Mouse (Mus musculus) embryonic facial prominence, embryonic 10.5 days (tissue): ENCODE data around the gene Cldn5. TPM values are rescaled to one million over a fixed set of nuclear protein-coding genes. Genes with fewer than 3 reads are reported as not detected.

Experiments used
- DNase-seq: peaks from one replicate; pipeline ENCODE4 v3.0.0-alpha.2; 2017; ENCODE audit warnings: low spot score
- H3K27ac ChIP-seq: fragments of 300-500 bp; sonication (generic); replicated peaks from 2 replicates; pipeline ENCODE4 v1.5.1; 2016; ENCODE audit warnings: mild to moderate bottlenecking
- H3K27me3 ChIP-seq: fragments of 300-500 bp; sonication (generic); replicated peaks from 2 replicates; pipeline ENCODE4 v1.6.1; 2016; ENCODE audit warnings: low read depth, mild to moderate bottlenecking; ENCODE audit not compliant: poor library complexity, severe bottlenecking
- H3K36me3 ChIP-seq: fragments of 300-500 bp; sonication (generic); replicated peaks from 2 replicates; pipeline ENCODE4 v1.6.1; 2016; ENCODE audit warnings: mild to moderate bottlenecking, moderate library complexity
- H3K4me1 ChIP-seq: fragments of 300-500 bp; sonication (generic); 2 replicates; pipeline ENCODE4 v1.6.1; 2016
- H3K4me3 ChIP-seq: fragments of 300-500 bp; sonication (generic); 2 replicates; pipeline ENCODE4 v1.5.1; 2016; ENCODE audit warnings: mild to moderate bottlenecking, moderate library complexity
- H3K9me3 ChIP-seq: fragments of 300-500 bp; sonication (generic); 2 replicates; pipeline ENCODE4 v1.6.1; 2016; ENCODE audit warnings: mild to moderate bottlenecking
- WGBS: fragments of 180-500 bp; shearing (Covaris S2); methylation state at CpG from one replicate; pipeline ENCODE4 v1.1.7; 2016; 5-methylcytosine and 5-hydroxymethylcytosine counted together
- polyA plus RNA-seq: library from polyadenylated mRNA; unstranded; fragments of >200 nt; fragmentation: Nextera tagmentation; extraction: Ambion mirVana; gene quantifications from 2 replicates; pipeline ENCODE4 v1.2.1, GENCODE M21; 2016

Cldn5 gene
- polyA plus RNA-seq: 20.0 and 22.0 TPM in 2 replicates

DNA sequence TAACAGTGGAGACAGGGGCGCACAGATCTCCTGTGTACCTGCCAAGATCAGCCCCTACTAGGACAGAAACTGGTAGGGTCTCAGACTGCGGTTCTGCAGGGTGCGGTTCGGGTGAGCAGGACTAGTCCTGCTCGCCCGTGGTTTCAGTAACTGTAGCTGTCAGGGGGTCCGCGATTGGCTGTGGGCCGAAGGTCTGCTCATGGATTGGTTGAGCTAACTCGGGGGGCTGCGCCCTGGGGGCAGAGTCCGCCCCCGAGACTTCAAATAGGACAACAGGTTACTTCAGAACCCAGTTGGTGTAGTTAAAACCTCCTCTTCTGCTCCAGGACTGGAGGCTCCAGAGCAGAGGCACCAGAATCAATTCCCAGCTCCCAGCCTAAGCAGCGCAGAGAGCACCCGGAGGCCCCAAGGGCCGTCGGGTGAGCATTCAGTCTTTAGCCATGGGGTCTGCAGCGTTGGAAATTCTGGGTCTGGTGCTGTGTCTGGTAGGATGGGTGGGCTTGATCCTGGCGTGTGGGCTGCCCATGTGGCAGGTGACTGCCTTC is at the start of gene Cldn5:
Cldn5 (plus strand) TSS at position 292 of the 545 bp plus-strand sequence.
- peak within 1 kb of the TSS; percentile 26 for H3K27ac ChIP-seq
- H3K36me3 ChIP-seq: peaks cover 20% of the 10 kb centered on the region
- 5% methylated on average over 19 of the region's 19 CpGs for WGBS
- H3K27me3 ChIP-seq: peaks cover 65% of the 10 kb centered on the region
- H3K4me3 ChIP-seq: peak within 1 kb of the TSS; percentile 57
- DNase-seq: peak; percentile 59
- H3K9me3 ChIP-seq: no peaks in the 10 kb centered on the region
- peaks cover 33% of the 10 kb centered on the region for H3K4me1 ChIP-seq

- DNase-seq: no peak
- WGBS: 75% methylated on average over 10 of the region's 10 CpGs
Observed at GRCm38 (mm10) chr16:18727536-18728499, 48.8 kb upstream of the Cldn5 start.

DNA sequence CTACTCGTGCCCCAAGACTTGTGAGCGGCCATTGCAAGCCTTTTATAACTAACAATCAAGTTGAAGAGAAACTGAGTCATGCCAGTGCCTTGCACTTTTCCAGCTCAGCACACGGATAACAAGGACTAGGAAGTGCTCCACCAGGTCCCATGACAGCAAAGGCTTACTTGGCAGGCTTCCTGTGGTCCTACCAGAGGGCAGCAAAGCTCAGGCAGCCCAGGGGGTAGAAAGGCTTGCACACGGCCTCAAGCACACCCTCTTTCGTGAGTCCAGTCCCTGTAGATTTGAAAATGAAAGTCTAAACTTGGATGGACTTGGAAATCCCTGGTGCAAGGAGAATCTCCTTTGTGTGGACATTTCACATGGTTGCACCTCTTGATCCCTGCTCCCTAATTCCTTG is 47.5 kb upstream of the Cldn5 start:
- no peak overlapping the region for H3K4me3 ChIP-seq
- no peaks in the 10 kb centered on the region for H3K36me3 ChIP-seq
- no peaks in the 10 kb centered on the region; the same call in none of the 2 replicates for H3K4me1 ChIP-seq
- 0 out of 2 replicates have a peak, but pooled peaks cover 3% of the 10 kb centered on the region for H3K27me3 ChIP-seq
- 77% methylated on average over 5 of the region's 5 CpGs for WGBS
- no peaks in the 10 kb centered on the region for H3K9me3 ChIP-seq
- DNase-seq: no peak
- H3K27ac ChIP-seq: no peak overlapping the region

More at GRCm38 (mm10) chr16:18727536-18728499, 48.8 kb upstream of the Cldn5 start:
- Histone ChIP-seq H3K9me3 (no peaks in the 10 kb centered on the region), H3K27me3 (0 out of 2 replicates have a peak, but pooled peaks cover 6% of the 10 kb centered on the region), H3K4me1 (no peaks in the 10 kb centered on the region), H3K36me3 (no peaks in the 10 kb centered on the region), H3K4me3 (no peak overlapping the region), H3K27ac (no peak overlapping the region)

DNA sequence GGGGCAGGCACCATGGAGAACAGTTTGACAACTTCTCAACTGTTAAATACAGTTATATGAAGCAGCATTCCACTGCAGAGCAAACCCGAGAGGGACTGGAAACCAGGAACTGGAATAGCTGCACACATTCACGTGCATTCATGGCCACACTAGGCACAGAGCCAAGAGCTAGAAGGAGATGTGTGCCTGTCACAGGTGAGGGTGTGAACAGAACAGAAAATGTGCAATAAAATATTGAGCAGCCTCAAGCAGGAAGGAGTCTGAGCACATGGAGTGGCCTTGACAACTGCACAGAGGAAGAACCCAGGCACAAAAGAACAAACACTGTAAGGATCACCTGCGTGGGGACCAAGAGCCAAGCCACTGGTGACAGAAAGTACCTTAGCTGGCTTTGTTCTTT is 46.0 kb upstream of the Cldn5 start:
- no peaks in the 10 kb centered on the region; the same call in none of the 2 replicates for H3K4me1 ChIP-seq
- H3K36me3 ChIP-seq: no peaks in the 10 kb centered on the region
- H3K27ac ChIP-seq: no peak overlapping the region
- no peaks in the 10 kb centered on the region for H3K27me3 ChIP-seq
- no peak overlapping the region for H3K4me3 ChIP-seq
- H3K9me3 ChIP-seq: no peaks in the 10 kb centered on the region
- DNase-seq: no peak
- 85% methylated on average over 3 of the region's 3 CpGs for WGBS

DNA sequence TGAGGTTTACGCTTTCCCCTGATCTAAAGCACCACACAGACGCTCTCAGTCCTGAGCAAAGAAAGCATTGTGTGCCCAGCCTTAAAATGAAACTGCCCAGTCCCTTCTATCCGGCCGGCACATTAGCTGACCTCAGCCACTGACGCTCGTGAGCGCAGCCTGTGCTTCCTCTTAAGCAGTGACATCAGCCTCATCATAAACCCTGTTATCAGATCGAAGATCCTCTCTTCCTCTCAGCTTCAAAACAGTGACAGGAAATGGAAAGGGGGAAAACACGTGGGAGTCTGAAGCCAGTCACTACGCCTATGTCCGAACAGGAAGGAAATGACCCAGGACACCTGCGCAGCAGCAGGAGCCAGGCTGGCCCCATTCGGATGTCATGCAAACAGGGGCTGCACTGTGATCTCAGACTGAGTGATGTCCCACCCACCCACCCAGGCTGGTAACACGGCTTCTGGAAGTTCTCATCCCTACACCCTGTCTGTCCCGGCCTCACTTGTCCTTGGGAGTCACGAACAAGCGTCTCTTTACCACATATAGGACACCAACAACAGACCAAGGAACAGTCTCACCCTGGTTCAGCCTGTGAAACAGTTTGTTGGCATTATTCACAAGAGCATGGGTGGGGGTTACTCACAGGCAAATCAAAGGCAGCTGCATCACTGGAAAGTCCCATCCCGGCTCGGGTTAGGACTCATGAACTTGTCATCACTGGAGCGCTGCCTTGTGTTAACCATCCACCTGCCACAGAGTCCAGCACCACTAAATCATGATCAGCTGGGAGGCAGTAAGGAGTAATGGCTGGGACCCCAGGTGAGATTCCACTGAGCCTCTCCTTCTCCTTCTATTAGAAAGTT is 43.3 kb upstream of the Cldn5 start:
- 70% methylated on average over 20 of the region's 20 CpGs for WGBS
- H3K27ac ChIP-seq: no peak overlapping the region
- peaks cover 4% of the 10 kb centered on the region for H3K4me1 ChIP-seq
- no peaks in the 10 kb centered on the region for H3K36me3 ChIP-seq
- no peak for DNase-seq
- no peaks in the 10 kb centered on the region for H3K27me3 ChIP-seq
- no peaks in the 10 kb centered on the region for H3K9me3 ChIP-seq
- no peak overlapping the region for H3K4me3 ChIP-seq

- H3K27me3 ChIP-seq: no peaks in the 10 kb centered on the region
- no peak overlapping the region for H3K27ac ChIP-seq
- H3K4me1 ChIP-seq: peaks cover 9% of the 10 kb centered on the region
- no peaks in the 10 kb centered on the region for H3K9me3 ChIP-seq
- H3K4me3 ChIP-seq: no peak overlapping the region
- no peaks in the 10 kb centered on the region for H3K36me3 ChIP-seq
- DNase-seq: no peak
Observed at GRCm38 (mm10) chr16:18738303-18738702, 38.3 kb upstream of the Cldn5 start.

- Histone ChIP-seq H3K27ac (no peak overlapping the region), H3K27me3 (no peaks in the 10 kb centered on the region), H3K9me3 (no peaks in the 10 kb centered on the region), H3K36me3 (no peaks in the 10 kb centered on the region), H3K4me1 (0 out of 2 replicates have a peak, but pooled peaks cover 3% of the 10 kb centered on the region), H3K4me3 (no peak overlapping the region)
- DNase-seq: no peak
- 87% methylated on average over 20 of the region's 20 CpGs for WGBS
Observed at GRCm38 (mm10) chr16:18746268-18747122, 30.2 kb upstream of the Cldn5 start.

GRCm38 (mm10) chr16:18751101-18751500 is 25.5 kb upstream of the Cldn5 start:
- 83% methylated on average over 11 of the region's 11 CpGs for WGBS
- no peak overlapping the region for H3K27ac ChIP-seq

GRCm38 (mm10) chr16:18751885-18752499 is 24.7 kb upstream of the Cldn5 start:
- Histone ChIP-seq H3K4me1 (no peaks in the 10 kb centered on the region), H3K27ac (no peak overlapping the region), H3K27me3 (no peaks in the 10 kb centered on the region), H3K36me3 (no peaks in the 10 kb centered on the region), H3K4me3 (no peak overlapping the region), H3K9me3 (no peaks in the 10 kb centered on the region)
- DNase-seq: no peak
- 85% methylated on average over 10 of the region's 10 CpGs for WGBS

More at GRCm38 (mm10) chr16:18751101-18751500, 25.5 kb upstream of the Cldn5 start:
- H3K4me1 ChIP-seq: no peaks in the 10 kb centered on the region
- no peaks in the 10 kb centered on the region for H3K36me3 ChIP-seq
- no peaks in the 10 kb centered on the region for H3K27me3 ChIP-seq
- DNase-seq: no peak
- no peak overlapping the region for H3K4me3 ChIP-seq
- H3K9me3 ChIP-seq: no peaks in the 10 kb centered on the region

- no peaks in the 10 kb centered on the region for H3K27me3 ChIP-seq
- DNase-seq: no peak
- H3K36me3 ChIP-seq: no peaks in the 10 kb centered on the region
- no peaks in the 10 kb centered on the region for H3K9me3 ChIP-seq
- no peaks in the 10 kb centered on the region for H3K4me1 ChIP-seq
- no peak overlapping the region for H3K4me3 ChIP-seq
- WGBS: 86% methylated on average over 4 of the region's 4 CpGs
- H3K27ac ChIP-seq: no peak overlapping the region
Observed at GRCm38 (mm10) chr16:18761734-18762133, 14.9 kb upstream of the Cldn5 start.

DNA sequence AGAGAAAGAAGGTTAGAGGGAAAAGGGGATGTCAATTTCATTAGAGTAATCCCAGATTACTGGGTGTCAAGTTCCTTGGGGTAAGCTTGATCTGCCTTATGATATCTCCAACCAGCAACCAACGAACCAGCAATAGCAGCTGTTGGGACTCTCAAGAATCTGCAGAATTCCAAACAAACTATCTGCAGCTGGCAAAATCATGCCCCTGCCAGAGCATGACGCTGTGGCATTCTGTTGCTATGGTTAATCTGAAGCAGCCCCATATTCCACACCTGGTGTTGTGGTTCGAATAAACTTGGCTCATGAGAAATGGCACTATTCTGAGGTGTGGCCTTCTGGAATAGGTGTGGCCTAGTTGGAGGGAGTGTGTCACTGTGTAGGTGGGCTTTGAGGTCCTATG is 13.7 kb upstream of the Cldn5 start:
- no peak overlapping the region for H3K27ac ChIP-seq
- no peaks in the 10 kb centered on the region for H3K9me3 ChIP-seq
- no peak for DNase-seq

More for the DNA sequence above, 13.7 kb upstream of the Cldn5 start:
- Histone ChIP-seq H3K27me3 (no peaks in the 10 kb centered on the region), H3K36me3 (no peaks in the 10 kb centered on the region), H3K4me3 (no peak overlapping the region), H3K4me1 (no peaks in the 10 kb centered on the region)
- WGBS: 72% methylated on average over 3 of the region's 3 CpGs
